Mouse (Mus musculus) MEL (cell line): ENCODE data around the gene Psmd3. TPM values are rescaled to one million over a fixed set of nuclear protein-coding genes. Genes with fewer than 3 reads are reported as not detected.

Experiments
- DNase-seq: peaks from one replicate; pipeline ENCODE4 v3.0.0; 2011; ENCODE audit warnings: low read depth, low spot score
- H3K27ac ChIP-seq: 2 replicates; pipeline ENCODE4 v1.5.1; 2012; ENCODE audit warnings: low read depth, mild to moderate bottlenecking, control low read depth, low read length, moderate library complexity; ENCODE audit not compliant: control insufficient read depth
- H3K27me3 ChIP-seq, 2 experiments: fragments of 150-350 bp in 1 of 2; sonication (generic) in 1 of 2; 2 replicates each; pipeline ENCODE4 v1.6.1; 2012; ENCODE audit warnings: low read length in 2 of 2, mild to moderate bottlenecking in 2 of 2, improper control_type of control experiment in 1 of 2, moderate library complexity in 1 of 2; ENCODE audit not compliant: insufficient read depth in 2 of 2, control insufficient read depth in 1 of 2
- H3K36me3 ChIP-seq, 2 experiments: 2 replicates each; pipeline ENCODE4 v1.6.1; 2012 to 2014; ENCODE audit warnings: low read length in 2 of 2, improper control_type of control experiment in 1 of 2, inconsistent platforms in 1 of 2, mild to moderate bottlenecking in 1 of 2; ENCODE audit not compliant: insufficient read depth in 2 of 2, control insufficient read depth in 1 of 2
- H3K4me1 ChIP-seq, 2 experiments: fragments of 150-350 bp in 1 of 2; sonication (generic) in 1 of 2; 2 replicates each; pipeline ENCODE4 v1.6.1; 2012; ENCODE audit warnings: low read length in 2 of 2, improper control_type of control experiment in 1 of 2, mild to moderate bottlenecking in 1 of 2; ENCODE audit not compliant: insufficient read depth in 2 of 2, control insufficient read depth in 1 of 2
- H3K4me3 ChIP-seq, 2 experiments: fragments of 150-350 bp in 1 of 2; sonication (generic) in 1 of 2; 2 replicates each; pipeline ENCODE4 v1.5.1; 2012; ENCODE audit warnings: low read depth in 2 of 2, low read length in 2 of 2, mild to moderate bottlenecking in 2 of 2, moderate library complexity in 2 of 2, control low read depth in 1 of 2, improper control_type of control experiment in 1 of 2; ENCODE audit not compliant: control insufficient read depth in 1 of 2, insufficient read depth in 1 of 2
- H3K79me2 ChIP-seq: 2 replicates; pipeline ENCODE4 v1.6.1; 2012; ENCODE audit warnings: mild to moderate bottlenecking, low read length, moderate library complexity; ENCODE audit not compliant: control insufficient read depth, poor library complexity, insufficient read depth
- H3K9ac ChIP-seq: 2 replicates; pipeline ENCODE4 v1.6.1; 2012; ENCODE audit warnings: low read depth, mild to moderate bottlenecking, control low read depth, low read length, moderate library complexity; ENCODE audit not compliant: control insufficient read depth, poor library complexity, severe bottlenecking
- H3K9me3 ChIP-seq: fragments of 150-350 bp; sonication (generic); replicated peaks from 2 replicates; pipeline ENCODE4 v1.6.1; 2012; ENCODE audit warnings: mild to moderate bottlenecking, low read length, improper control_type of control experiment, moderate library complexity; ENCODE audit not compliant: insufficient read depth
- BHLHE40 ChIP-seq: IDR thresholded peaks from 2 replicates; pipeline ENCODE4 v1.6.1; 2012; ENCODE audit warnings: low read depth, mild to moderate bottlenecking, inconsistent platforms, low read length, improper control_type of control experiment, borderline replicate concordance
- CHD1 ChIP-seq: IDR thresholded peaks from 2 replicates; pipeline ENCODE4 v1.6.1; 2012; ENCODE audit warnings: low read depth, mild to moderate bottlenecking, inconsistent platforms, low read length, improper control_type of control experiment
- E2F4 ChIP-seq: IDR thresholded peaks from 2 replicates; pipeline ENCODE4 v1.6.1; 2011; ENCODE audit warnings: low read depth, low read length, improper control_type of control experiment, borderline replicate concordance
- ELF1 ChIP-seq: IDR thresholded peaks from 2 replicates; pipeline ENCODE4 v1.6.1; 2014; ENCODE audit warnings: low read depth, mild to moderate bottlenecking, inconsistent platforms, low read length, improper control_type of control experiment, moderate library complexity
- EP300 ChIP-seq, 2 experiments: IDR thresholded peaks; 2 replicates each; pipeline ENCODE4 v1.6.1; 2011; ENCODE audit warnings: improper control_type of control experiment in 2 of 2, low read length in 2 of 2, low read depth in 1 of 2, mild to moderate bottlenecking in 1 of 2
- ETS1 ChIP-seq: IDR thresholded peaks from 2 replicates; pipeline ENCODE4 v1.6.1; 2012; ENCODE audit warnings: low read depth, mild to moderate bottlenecking, inconsistent platforms, low read length, improper control_type of control experiment, moderate library complexity
- GABPA ChIP-seq: IDR thresholded peaks from 2 replicates; pipeline ENCODE4 v1.6.1; 2012; ENCODE audit warnings: low read depth, mild to moderate bottlenecking, inconsistent platforms, low read length, improper control_type of control experiment, moderate library complexity
- GATA1 ChIP-seq: IDR thresholded peaks from 2 replicates; pipeline ENCODE4 v1.6.1; 2011; ENCODE audit warnings: low read depth, low read length, improper control_type of control experiment
- HCFC1 ChIP-seq: IDR thresholded peaks from 2 replicates; pipeline ENCODE4 v1.6.1; 2012; ENCODE audit warnings: low read depth, mild to moderate bottlenecking, inconsistent platforms, low read length, improper control_type of control experiment, moderate library complexity
- MAX ChIP-seq: IDR thresholded peaks from 2 replicates; pipeline ENCODE4 v1.6.1; 2011; ENCODE audit warnings: low read length, improper control_type of control experiment
- MAZ ChIP-seq: IDR thresholded peaks from 2 replicates; pipeline ENCODE4 v1.6.1; 2012; ENCODE audit warnings: low read depth, mild to moderate bottlenecking, inconsistent platforms, low read length, improper control_type of control experiment
- MYB ChIP-seq: IDR thresholded peaks from 2 replicates; pipeline ENCODE4 v1.6.1; 2011; ENCODE audit warnings: mild to moderate bottlenecking, low read depth, low read length, improper control_type of control experiment
- NELFE ChIP-seq: IDR thresholded peaks from 2 replicates; pipeline ENCODE4 v1.6.1; 2011; ENCODE audit warnings: low read depth, low read length, improper control_type of control experiment
- NRF1 ChIP-seq: IDR thresholded peaks from 2 replicates; pipeline ENCODE4 v1.6.1; 2014; ENCODE audit warnings: low read depth, mild to moderate bottlenecking, inconsistent platforms, low read length, improper control_type of control experiment, moderate library complexity; ENCODE audit not compliant: poor library complexity, insufficient read depth, severe bottlenecking
- POLR2A ChIP-seq, 2 experiments: IDR thresholded peaks; 2 replicates each; pipeline ENCODE4 v1.6.1; 2011 to 2012; ENCODE audit warnings: low read length in 2 of 2, mild to moderate bottlenecking in 2 of 2, control low read depth in 1 of 2, improper control_type of control experiment in 1 of 2, low read depth in 1 of 2, moderate library complexity in 1 of 2; ENCODE audit not compliant: control insufficient read depth in 1 of 2, insufficient read depth in 1 of 2, poor library complexity in 1 of 2
- POLR2AphosphoS2 ChIP-seq: IDR thresholded peaks from 2 replicates; pipeline ENCODE4 v1.6.1; 2011; ENCODE audit warnings: low read length, improper control_type of control experiment
- RAD21 ChIP-seq: IDR thresholded peaks from 2 replicates; pipeline ENCODE4 v1.6.1; 2011; ENCODE audit warnings: mild to moderate bottlenecking, low read depth, low read length, improper control_type of control experiment
- RCOR1 ChIP-seq: IDR thresholded peaks from 2 replicates; pipeline ENCODE4 v1.6.1; 2012; ENCODE audit warnings: low read depth, mild to moderate bottlenecking, inconsistent platforms, low read length, improper control_type of control experiment
- SIN3A ChIP-seq: IDR thresholded peaks from 2 replicates; pipeline ENCODE4 v1.6.1; 2012; ENCODE audit warnings: low read length, improper control_type of control experiment, inconsistent platforms
- TBP ChIP-seq: IDR thresholded peaks from 2 replicates; pipeline ENCODE4 v1.8.0; 2011; ENCODE audit warnings: low read depth, low read length, improper control_type of control experiment
- UBTF ChIP-seq: IDR thresholded peaks from 2 replicates; pipeline ENCODE4 v1.6.1; 2012; ENCODE audit warnings: low read depth, mild to moderate bottlenecking, inconsistent platforms, low read length, improper control_type of control experiment, moderate library complexity, borderline replicate concordance; ENCODE audit not compliant: insufficient read depth
- USF1 ChIP-seq: IDR thresholded peaks from 2 replicates; pipeline ENCODE4 v1.6.1; 2014; ENCODE audit warnings: low read depth, mild to moderate bottlenecking, inconsistent platforms, low read length, improper control_type of control experiment, moderate library complexity
- USF2 ChIP-seq, 2 experiments: IDR thresholded peaks; 2 replicates each; pipeline ENCODE4 v1.6.1; 2011 to 2012; ENCODE audit warnings: improper control_type of control experiment in 2 of 2, low read length in 2 of 2, borderline replicate concordance in 1 of 2, inconsistent platforms in 1 of 2, low read depth in 1 of 2, mild to moderate bottlenecking in 1 of 2; ENCODE audit not compliant: insufficient read depth in 1 of 2
- ZC3H11A ChIP-seq: IDR thresholded peaks from 2 replicates; pipeline ENCODE4 v1.6.1; 2012; ENCODE audit warnings: low read depth, mild to moderate bottlenecking, inconsistent platforms, low read length, improper control_type of control experiment
- ZKSCAN1 ChIP-seq: IDR thresholded peaks from 2 replicates; pipeline ENCODE4 v1.6.1; 2012; ENCODE audit warnings: low read depth, mild to moderate bottlenecking, inconsistent platforms, low read length, improper control_type of control experiment, moderate library complexity
- ZMIZ1 ChIP-seq: IDR thresholded peaks from 2 replicates; pipeline ENCODE4 v1.6.1; 2012; ENCODE audit warnings: low read depth, mild to moderate bottlenecking, inconsistent platforms, low read length, improper control_type of control experiment, moderate library complexity
- polyA plus RNA-seq, 2 experiments: library from polyadenylated mRNA; stranded (reverse) in 1 of 2; unstranded in 1 of 2; fragments of >175 nt in 1 of 2; fragments of >200 nt in 1 of 2; gene quantifications; 2 replicates each; pipeline versions ENCODE4 v1.2.1 to v1.2.4; 2012; ENCODE audit warnings: low replicate concordance in 2 of 2, low read depth in 1 of 2; ENCODE audit not compliant: insufficient read length in 2 of 2, insufficient read depth in 1 of 2, missing spikeins in 1 of 2
- total RNA-seq: library from RNA; depleted of rRNA; stranded (reverse); fragments of 300-350 nt; gene quantifications from 2 replicates; pipeline ENCODE4 v1.2.3, GENCODE M21; 2012

Gene Psmd3
- total and polyA plus RNA-seq, 3 experiments, result 214 to 417 (median 350) TPM

DNA sequence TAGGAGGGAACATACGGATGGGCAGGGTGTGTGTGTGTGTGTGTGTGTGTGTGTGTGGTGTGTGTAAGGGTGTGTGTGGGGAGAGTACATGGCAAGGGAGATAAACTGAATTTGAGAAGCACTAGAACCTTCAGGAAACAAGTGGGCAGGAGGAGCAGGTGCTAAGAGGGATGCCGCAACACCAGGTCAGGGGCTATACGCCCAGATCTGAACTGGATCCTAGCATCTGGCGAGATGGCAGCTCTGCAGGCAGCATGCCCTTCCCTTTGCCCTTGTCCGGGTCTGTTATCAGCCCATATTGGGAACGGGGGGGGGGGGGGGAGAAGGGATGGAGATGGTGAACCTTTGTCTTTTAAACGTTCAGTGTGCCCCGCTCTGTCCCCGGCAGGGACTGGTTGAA, 56.6 kb downstream of the Psmd3 start (continued):
- TF ChIP-seq EP300 (IDR thresholded peaks at IDR 0.05; ENCODE audit: low read depth in 1 of 2, low read length in 2 of 2), result 0 out of 4 replicates have a peak, but pooled peaks have one; percentile 12 to 26
- TF ChIP-seq, all 39 proteins: peak for 6

DNA sequence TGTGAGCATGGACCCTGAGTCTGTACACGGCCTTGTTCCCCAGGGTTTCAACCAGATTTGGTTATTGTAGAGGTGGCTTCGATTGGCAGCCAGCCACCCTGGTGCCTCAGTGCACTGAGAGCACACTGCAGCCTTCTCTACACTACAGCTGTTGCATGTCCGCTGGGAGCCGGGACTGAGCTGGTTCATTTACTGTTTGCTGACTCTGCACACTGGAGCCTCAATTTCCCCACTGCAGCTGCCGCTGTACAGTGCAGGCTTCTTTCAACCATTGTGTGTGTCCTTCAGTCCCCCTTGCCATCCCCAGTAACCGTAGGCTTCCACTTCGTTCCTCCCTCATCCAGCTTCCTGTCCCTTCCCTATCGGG, 57.7 kb downstream of the Psmd3 start:
- H3K27ac ChIP-seq, result peak overlapping the region; percentile 89
- peaks cover 9 to 32% of the 10 kb centered on the region in 2 experiments for H3K4me1 ChIP-seq
- H3K9me3 ChIP-seq, result no peaks in the 10 kb centered on the region
- peak; percentile 79 for DNase-seq
- no peak for TF ChIP-seq ZKSCAN1
- TF ChIP-seq TBP, result no peak
- TF ChIP-seq USF2 (IDR thresholded peaks at IDR 0.05; ENCODE audit: borderline replicate concordance in 1 of 2, insufficient read depth in 1 of 2, low read depth in 1 of 2, low read length in 2 of 2), result no peak
- no peak for TF ChIP-seq MYB
- no peak for TF ChIP-seq ELF1
- TF ChIP-seq MAZ, result 0 out of 2 replicates have a peak, but pooled peaks have one; percentile 1
- TF ChIP-seq GATA1, result no peak
- TF ChIP-seq HCFC1, result no peak
- TF ChIP-seq NRF1, result no peak
- peak; percentile 74 for TF ChIP-seq ETS1
- no peak for TF ChIP-seq RCOR1
- no peaks in the 10 kb centered on the region for H3K27me3 ChIP-seq
- H3K4me3 ChIP-seq, result peak overlapping the region; percentile 59 to 86
- peaks cover 6% of the 10 kb centered on the region; the same call in 1 of the 2 replicates for H3K79me2 ChIP-seq
- H3K36me3 ChIP-seq, result peaks cover 0 to 21% of the 10 kb centered on the region in 2 experiments; a peak in 2 of 4 replicates
- H3K9ac ChIP-seq, result peak overlapping the region; percentile 77

DNA sequence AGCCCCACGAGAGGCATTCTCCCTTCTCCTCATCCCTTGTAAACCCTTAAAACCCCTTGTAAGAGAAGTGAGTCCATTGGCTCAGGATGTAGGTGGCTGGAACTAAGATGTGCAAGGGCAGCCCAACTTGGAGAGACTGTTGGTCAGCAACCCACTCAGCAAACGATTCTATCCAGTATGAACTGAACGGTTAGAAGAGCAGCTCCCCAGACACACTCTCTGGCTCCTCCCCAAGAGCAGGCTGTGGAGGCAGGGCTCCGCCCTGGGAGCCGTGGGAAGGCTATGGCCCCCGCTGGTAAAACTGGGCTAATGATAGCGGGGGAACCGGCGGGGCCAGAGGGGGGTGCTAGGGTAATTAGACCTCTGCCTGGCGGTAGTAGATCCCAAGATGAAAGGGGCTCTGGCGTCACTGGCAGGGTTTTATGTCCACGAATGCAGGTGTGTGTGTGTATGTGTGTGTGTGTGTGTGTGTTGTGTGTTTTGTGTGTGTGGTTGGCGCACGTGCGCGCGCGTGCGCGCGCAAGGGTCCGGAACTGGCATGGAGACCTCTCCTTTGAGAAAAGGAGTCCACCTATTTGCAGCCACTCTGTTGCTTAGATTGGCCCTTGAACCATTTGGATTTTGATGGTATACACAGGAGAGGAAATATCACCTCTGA, 58.2 kb downstream of the Psmd3 start, which contains the start of gene Thra:
Gene Thra (plus strand): TSS at position 246 of the 658 bp plus-strand sequence.
- DNase-seq, result peak; percentile 94
- H3K36me3 ChIP-seq, result peaks cover 0 to 21% of the 10 kb centered on the region in 2 experiments; a peak in 2 of 4 replicates
- peak within 1 kb of the TSS; percentile 89 for H3K27ac ChIP-seq
- peak within 1 kb of the TSS; percentile 77 for H3K9ac ChIP-seq
- H3K4me3 ChIP-seq, result peak within 1 kb of the TSS; percentile 59 to 86
- peaks cover 6% of the 10 kb centered on the region; the same call in 1 of the 2 replicates for H3K79me2 ChIP-seq
- H3K4me1 ChIP-seq, result peaks cover 9 to 32% of the 10 kb centered on the region in 2 experiments
- no peaks in the 10 kb centered on the region for H3K9me3 ChIP-seq
- H3K27me3 ChIP-seq, result no peaks in the 10 kb centered on the region
- TF ChIP-seq POLR2A (IDR thresholded peaks at IDR 0.05; ENCODE audit: control insufficient read depth in 1 of 2, insufficient read depth in 1 of 2, low read depth in 1 of 2, low read length in 2 of 2, poor library complexity in 1 of 2), result peak in 1 of 2 experiments; percentile 90
- TF ChIP-seq SIN3A, result peak; percentile 62; the same call in 1 of the 2 replicates
- TF ChIP-seq UBTF, result no peak
- peak; percentile 62; the same call in 1 of the 2 replicates for TF ChIP-seq USF1
- TF ChIP-seq E2F4, result no peak
- TF ChIP-seq ZC3H11A, result peak; percentile 16; the same call in 1 of the 2 replicates
- TF ChIP-seq ETS1, result peak; percentile 61
- TF ChIP-seq ZMIZ1, result peak; percentile 88
- TF ChIP-seq HCFC1, result peak; percentile 56
- no peak for TF ChIP-seq GABPA
- no peak for TF ChIP-seq RAD21
- peak; percentile 97 for TF ChIP-seq BHLHE40
- TF ChIP-seq ELF1, result peak; percentile 59; the same call in 1 of the 2 replicates
- peak; percentile 92 for TF ChIP-seq MAX
- peak; percentile 3 to 38; a peak in 1 of 4 replicates for TF ChIP-seq EP300 (IDR thresholded peaks at IDR 0.05; ENCODE audit: low read depth in 1 of 2, low read length in 2 of 2)
- no peak for TF ChIP-seq GATA1
- peak; percentile 7; the same call in 1 of the 2 replicates for TF ChIP-seq RCOR1
- TF ChIP-seq POLR2AphosphoS2, result peak; percentile 70; the same call in 1 of the 2 replicates
- peak; percentile 89; the same call in 1 of the 2 replicates for TF ChIP-seq MAZ
- peak; percentile 68; the same call in 1 of the 2 replicates for TF ChIP-seq TBP
- TF ChIP-seq CHD1, result no peak
- TF ChIP-seq NELFE, result peak; percentile 73
